Mouse (Mus musculus): ENCODE measurements around the gene Gxylt2.

DNA sequence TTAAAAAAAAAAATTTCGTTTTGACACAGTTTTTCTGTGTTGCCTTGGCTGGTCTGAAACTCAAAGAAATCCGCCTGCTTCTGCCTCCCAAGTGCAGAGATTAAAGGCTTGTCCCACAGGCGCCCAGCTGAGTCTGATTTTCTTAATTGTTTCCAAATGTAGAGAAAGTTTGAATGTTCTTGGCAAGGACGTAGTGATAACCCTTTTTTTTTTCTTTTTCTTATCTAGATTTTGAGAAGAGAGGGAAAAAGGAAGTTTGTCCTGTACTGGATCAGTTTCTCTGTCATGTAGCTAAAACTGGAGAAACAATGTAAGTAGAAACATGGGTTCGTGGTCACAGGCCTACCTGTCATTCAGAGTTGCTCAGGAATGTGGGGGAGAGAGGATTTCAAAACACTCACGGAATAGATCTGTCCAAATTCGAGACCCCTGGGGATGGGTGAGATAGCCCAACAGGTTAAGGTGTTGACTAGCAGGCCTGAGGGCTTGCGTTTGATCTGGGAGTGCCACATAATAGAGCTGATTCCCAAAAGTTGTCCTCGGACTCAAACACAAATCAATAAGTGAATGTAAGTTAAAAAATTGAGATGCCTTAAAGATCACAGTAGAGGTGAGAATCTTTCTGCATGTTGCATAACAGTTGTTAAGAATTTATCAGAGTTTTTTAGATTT is 130.1 kb downstream of the Gxylt2 start:
- TF ChIP-seq EP300 (IDR thresholded peaks at IDR 0.05; ENCODE audit: low read depth), result no peak
- no peak for TF ChIP-seq CTCF (IDR thresholded peaks at IDR 0.05; ENCODE audit: low read depth)
